Mouse (Mus musculus) gastrocnemius, adult 18-20 months (tissue): Measurements from ENCODE around the gene Bcorl1. TPM values are rescaled to one million over a fixed set of nuclear protein-coding genes. Genes with fewer than 3 reads are reported as not detected.
A peak's percentile ranks its signal among the peaks of the same experiment; 100 is the strongest.
"Not testable (repeated sequence)": the region's sequence is repeated elsewhere in the genome, so short reads cannot be mapped to it uniquely, and the experiment has no call there.

Source experiments
- DNase-seq: peaks from one replicate; pipeline ENCODE4 v3.0.0; 2021; ENCODE audit warnings: low spot score
- total RNA-seq, 2 experiments: library from RNA; stranded (reverse); gene quantifications; 2 replicates each; pipeline ENCODE4 v1.2.3; 2021

Gene Bcorl1
- total RNA-seq, 2 experiments from 2014 or later = 5.8 to 7.5 TPM

DNA sequence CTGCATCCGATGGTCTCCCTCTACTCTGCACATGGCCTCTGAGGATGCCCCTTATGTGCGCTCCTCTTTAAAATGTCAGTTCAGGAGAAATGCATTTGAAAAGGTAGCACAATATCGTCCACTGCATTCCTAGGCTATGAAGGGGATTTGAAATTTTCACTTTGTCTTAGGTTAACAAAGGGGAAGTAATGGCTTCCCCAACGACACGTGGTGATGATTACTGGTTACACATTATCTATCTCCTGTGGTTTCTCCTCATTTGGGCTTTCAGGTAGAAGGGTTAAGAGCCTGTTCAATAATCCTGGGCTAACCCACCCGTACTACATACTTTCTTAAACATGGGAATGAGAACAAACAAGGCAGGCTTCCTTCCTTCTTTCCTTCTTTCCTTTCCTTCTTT lies 48.2 kb downstream of the Bcorl1 start:
- no peak for DNase-seq

DNA sequence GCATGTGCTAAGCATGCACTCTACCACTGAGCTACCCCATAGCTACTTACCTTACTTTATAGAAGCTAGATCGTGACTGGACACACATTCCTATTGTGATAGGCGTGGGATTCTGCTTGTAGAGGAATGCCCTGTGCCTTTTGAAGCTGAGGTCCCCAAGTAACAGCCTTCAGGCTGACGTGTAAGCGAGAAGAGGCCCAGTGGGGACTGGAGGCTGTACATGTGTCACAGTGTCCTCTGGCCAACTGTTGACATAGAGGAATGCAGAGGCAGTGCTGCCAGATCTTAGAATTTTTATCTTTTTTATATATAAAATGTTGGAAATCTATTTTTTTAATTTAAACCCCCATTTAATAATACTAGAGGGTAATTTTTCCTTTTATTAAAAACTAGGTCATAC lies 58.8 kb downstream of the Bcorl1 start:
- no peak for DNase-seq

DNA sequence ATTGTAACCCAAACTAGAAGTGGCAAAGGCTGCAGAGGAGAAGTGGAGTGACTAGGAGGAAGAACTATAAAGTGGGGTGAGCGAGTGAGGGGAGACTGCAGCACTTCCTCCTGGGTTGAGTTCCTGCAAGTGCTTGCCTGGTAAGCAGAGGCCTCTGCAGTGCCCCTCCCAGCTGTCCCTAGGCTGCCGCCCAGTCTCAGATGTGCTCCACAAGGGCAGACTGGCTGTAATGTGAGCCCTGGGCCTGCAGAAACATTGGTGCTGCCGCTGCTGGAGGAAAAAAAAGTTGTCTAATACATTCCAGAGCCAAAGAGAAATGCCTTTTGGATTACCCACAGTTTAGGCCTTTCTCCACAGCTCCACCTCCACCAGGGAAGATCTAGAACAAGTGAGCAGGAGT lies 64.0 kb downstream of the Bcorl1 start:
- DNase-seq = peak; percentile 48

DNA sequence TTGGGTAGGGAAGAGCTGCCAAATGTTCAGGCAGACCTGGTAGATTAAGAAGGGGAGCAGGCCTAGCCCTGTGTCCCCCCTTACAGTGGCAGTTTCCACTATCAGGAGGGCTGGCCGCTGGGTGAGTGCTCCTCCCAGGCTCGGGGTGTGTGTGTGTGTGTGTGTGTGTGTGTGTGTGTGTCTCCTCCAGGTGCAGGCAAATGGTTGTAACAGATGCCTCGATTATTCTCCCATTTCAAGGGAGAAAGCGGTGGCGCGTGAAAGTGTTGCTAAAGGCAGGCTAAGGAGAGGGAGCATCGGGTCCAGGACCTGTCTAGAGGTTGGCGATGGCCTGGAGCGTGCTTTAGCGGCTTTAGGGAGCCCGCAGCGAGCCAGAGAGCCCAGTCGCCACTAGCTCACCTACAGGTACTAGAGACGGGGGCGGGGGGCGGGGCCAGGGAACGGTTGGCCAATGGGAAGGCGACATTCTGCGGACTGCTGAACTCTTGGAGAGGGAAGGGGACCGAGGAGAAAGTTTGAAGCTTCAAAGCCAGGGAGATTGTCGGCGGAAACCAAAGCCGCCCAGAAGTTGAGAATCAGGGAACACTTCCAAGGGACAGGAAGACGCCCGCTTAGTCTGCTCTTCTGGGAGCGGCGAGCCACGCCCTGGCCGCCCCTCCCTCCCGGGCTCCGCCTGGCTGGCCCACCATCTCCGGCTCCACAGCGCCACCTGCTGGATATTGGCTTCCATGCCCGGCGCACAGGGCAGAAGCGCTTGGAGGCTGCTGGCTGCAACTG lies 68.6 kb downstream of the Bcorl1 start:
- peak; percentile 86 for DNase-seq

DNA sequence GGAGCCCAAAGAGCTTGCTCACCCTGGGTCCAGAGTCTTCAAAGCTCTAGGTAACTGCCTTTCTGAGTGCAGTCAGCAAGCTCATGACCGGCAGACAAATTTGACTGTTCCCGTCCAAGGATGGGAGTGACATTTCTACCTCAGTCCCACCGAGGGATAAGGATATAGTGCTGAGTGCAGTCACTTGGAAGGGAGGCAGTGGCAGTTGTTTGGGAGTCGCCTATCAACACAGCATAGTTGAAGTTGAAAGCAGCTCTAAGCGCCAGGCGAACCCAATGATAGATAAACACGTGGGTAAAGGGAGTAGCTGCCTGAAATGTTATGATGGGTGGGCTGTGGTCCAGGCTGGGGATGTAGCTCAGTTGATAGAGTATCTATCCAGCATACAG lies 69.2 kb downstream of the Bcorl1 start:
- no peak for DNase-seq

DNA sequence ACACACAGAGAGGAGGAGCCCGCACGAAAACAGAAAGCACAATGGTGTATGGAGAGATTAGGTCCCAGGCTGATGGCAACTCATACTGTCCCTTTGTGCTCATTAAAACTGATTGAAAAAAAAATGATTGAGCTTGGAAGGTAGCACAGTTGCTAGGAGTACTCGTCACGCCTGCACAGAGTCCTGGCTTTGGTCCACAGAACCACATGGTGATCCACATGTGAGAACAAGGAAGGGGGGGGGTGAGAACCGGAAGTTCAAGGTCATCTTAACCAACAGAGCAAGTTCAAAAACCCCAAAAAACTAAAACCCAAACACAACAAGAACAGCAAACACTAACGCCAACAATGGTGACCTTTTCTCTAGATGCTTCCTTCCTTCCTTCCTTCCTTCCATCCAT lies 71.5 kb downstream of the Bcorl1 start:
- no peak for DNase-seq

DNA sequence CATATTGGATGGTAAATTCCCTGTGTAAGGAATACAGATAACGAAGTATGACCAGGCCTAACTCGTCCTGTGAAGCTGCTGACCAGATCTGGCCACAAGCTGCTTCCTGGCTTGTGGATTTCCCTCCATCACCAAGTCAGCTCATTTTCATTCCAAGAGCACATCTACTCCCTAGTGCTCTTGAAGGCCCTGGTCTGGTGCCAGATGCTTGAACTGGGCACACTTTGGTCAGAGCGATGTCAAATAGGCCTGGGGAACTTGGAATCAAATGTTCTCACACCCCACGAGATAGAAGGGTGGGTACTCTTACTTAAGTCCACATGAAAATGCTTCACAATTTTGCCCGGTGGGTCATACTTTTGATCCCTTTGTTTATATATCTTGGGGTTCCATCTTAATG lies 73.1 kb downstream of the Bcorl1 start:
- DNase-seq = no peak

DNA sequence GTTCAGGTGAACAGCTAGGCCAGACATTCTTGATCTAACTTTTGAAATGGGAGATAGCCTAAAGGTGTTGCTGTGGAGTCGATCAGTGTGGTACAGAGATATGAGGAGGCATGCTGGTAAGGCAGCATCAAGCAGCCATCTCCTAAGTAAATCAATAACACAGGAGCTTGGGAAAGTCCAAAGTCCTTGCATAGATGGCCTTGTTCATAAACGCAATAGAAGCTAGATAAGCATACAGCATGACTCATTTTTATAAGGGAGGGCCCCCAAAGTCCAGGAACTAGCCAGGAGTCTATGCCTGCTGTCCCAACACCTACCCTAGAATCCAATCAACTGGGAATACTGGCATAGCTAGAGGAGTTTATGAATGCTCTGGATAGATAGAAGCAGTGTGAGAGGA lies 77.3 kb downstream of the Bcorl1 start:
- DNase-seq = no peak

DNA sequence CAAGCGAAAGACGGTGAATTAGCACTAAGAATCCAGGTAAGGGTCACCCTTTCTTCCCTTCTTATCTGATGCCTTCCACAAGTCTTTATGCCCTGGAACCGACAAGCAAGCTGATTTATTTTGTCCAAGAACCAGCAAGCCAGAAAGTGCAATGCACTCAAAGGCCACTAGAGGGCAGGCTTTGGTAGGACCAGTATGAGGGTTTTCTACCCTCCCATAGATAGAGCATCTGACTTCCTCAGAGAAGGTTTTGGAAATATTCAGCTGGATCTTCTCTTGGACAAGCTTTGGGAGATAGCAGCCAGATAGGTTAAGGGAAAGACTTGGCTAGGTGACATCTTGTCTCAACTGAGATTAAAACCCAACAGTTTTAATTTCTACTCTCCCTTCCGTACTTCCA lies 81.8 kb downstream of the Bcorl1 start:
- peak; percentile 68 for DNase-seq

DNA sequence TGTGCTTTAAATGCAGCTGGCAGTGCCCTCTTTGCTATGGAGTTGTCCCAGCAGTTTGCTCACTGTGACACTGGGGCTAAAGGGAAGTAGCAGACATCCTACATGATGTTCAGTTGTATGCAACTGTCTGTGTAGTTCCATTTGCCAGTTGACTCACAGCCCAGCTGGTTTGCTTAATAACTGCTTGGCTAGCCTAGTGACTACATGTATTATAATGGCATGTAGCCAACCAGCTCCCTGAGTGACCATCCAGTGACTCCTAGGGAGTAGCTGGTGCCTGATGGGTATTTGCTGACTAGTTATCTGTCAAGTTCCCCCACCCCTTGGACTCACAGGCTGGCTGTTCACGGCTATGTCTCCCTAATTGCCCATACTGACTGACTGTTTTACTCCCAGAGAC lies 82.5 kb downstream of the Bcorl1 start:
- DNase-seq = no peak

DNA sequence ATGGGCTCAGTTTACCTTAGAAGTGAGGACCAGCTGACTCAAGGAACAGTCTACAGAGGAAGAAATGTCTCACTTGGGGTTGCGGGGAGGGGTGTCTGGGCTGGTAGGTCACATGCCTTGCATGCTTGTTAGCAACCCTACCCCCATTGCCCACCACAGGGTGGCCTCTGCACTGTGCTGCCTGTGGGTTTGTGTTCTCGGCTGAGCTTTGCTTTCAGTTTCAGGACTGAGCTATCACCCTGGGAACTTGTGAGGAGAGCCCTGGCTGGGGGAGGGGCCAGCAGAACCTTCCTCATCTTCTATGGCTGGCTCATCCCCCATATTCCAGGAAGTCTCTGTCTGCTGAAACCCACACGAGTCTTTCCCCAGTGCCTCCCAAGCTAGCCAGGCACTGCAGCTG lies 83.4 kb downstream of the Bcorl1 start:
- DNase-seq = no peak

DNA sequence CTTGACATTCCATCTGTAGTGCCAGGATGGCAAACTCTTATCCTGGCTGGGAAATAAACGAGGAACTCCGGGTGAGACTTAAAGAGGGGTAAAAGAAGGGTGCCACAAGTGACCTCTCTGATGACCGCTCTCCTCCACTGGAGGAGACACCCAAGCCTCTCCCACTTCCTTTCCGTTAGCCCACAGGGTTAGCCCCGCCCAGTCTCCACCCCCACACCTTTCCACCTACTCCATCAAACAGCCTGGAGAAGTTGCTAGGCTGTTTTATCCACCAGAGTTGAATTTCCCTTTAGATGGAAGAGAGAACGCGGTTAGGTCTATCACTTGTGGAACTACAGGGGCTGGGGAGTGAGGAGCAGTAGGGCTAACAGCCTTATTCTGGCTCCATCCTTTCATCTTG lies 84.1 kb downstream of the Bcorl1 start:
- DNase-seq = no peak

DNA sequence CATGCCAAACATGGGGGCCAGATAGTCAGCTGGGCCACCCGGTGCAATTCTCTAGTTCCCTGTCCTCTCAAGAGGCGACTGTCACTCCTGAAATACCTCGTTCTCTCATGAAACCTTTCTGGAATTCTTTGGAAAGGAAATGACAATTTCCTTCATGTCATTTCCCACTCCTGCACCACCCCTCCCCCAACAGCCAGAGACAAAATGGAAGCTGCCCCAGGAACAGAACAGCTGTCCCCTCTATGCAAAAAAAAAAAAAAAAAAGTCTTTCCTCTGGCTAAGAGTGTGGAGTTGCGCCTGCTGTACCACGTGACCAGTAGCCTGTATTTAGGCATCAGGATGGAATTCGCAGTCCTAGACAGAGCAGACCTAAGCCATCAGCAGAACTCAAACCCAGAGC lies 87.1 kb downstream of the Bcorl1 start:
- DNase-seq = no peak

DNA sequence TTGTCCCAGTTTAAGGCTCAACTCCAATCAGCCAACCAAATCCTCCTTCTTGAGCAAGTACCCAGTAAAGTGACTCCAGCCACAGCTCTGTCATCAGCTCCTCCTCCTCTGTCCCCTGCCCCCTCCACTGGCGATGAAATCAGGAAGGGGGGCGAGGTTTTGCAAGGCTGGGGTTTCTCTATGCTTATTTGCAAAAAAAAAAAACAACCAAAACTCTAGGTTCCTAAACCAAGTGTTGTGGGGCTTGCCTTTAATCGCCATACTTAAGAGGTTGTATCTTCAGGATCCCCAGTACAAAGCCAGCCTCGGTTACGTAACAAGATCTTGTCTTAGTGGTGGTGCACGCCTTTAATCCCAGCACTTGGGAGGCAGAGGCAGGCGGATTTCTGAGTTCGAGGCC lies 87.5 kb downstream of the Bcorl1 start:
- DNase-seq = no peak

DNA sequence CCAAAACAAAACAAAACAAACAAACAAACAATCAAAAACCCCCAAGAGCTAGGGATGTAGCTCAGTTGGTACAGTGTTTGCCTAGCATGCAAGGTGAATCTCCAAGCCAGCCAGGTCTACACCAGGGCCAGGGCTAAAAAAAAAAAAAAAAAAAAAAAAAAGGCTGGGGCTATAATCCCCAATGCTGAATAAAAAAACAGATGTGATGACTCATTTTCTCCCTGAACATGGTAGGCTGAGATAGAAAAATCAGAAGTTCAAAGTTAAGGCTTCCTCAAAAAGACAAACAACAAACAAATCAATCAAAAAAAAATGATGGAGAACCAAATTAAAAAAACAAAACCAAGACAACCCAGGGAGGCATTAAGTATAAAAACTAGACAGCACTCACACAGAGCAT lies 87.9 kb downstream of the Bcorl1 start:
- no peak for DNase-seq

DNA sequence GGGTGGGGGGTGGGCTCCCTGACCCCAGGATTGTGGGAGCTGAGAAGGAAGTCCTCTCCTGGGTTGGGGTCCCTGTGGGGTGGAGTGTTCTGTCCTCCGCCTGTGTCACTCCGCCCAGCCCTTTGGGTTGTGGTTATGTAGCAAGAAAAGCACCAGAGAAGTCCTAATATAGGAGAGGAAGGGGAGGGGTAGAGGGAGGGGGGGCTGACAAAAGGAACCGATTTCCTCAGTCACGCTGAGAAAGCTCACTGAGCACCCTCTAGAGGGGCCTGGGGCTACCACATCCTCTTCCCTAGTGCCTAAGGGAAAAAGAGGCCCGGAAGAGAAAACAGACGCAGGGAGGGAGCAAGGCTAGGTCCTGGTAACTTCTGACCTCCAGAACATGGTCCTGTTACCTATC lies 88.4 kb downstream of the Bcorl1 start:
- DNase-seq = no peak

DNA sequence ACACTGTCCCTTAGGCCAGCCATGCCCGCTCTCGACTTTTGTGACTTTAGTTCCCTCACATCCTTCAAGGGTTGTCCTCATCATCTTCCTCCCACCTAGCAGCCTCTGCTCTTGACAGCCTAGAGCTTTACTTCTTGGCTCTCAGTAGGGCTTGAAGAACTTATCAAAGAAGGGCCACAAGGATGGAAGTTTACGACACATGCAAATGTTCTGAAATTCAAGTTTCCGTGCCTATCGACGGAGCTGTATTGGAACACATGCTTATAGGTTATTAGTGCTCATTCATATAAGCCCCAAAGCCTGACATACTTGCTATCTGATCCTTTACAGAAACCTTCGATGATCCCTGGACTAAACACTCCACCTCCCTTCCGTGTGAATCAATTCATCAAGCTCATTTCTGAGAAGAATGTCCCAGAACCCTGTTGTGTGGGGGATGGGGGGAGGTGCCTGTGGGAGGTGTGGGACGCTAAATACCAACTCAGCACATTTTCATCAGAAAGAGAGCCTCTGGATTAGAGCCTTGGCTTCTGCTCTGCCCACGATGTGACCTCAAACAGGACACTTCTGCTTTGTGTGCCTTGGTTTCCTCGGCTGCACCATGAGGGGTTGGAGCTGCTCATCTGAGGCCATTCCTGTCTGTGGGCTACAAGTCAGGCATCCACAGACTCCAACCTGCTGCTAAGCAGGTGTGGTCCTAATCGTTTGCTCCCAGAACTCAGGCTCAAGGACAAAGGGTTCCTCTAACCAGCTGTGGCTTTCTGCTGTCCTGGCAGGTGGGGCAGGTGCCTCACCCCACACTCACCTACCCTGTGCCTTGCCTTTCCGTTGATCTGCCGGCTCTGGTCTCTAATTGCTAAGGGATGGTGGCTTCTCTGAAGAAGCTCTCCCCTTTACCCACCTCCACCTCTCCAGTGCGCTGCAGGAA lies 91.7 kb downstream of the Bcorl1 start:
- DNase-seq = no peak

DNA sequence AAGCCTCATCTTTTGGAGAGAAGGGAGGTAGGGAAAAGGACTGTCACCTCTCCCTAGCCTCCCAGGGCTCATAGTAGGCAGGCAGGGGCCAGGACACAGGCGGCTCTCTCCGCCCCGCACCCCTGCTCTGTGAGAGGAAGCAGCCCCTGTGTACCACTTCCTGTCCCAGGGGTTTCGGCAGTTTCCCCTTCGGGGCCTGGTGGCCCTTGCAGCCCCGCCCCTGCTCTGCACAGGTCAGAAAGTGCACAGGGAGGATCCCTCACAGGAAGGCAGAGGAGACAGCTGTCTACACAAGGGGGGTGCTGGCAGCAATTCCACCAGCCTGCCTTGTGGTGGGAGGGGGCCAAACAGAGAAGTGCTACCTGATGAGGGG lies 92.4 kb downstream of the Bcorl1 start:
- no peak for DNase-seq

DNA sequence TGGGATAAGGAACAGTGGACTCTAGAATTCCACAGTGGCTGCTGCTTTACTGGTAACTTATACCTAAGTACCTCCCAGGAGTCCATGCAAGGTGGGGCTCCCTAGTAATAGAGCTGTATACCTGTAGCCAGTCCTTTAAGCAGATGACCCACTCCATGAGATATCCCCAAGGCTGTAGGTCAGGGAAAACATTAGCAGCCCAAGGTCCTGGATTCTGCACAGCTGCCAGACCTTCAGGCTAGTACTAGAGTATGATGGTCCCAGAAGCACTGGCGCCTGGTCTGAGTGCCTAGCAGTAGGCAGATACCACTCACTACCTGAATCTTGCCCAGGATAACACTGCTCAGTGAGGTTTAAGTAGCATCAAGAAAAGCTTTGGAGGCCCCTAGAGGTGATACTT lies 93.1 kb downstream of the Bcorl1 start:
- no peak for DNase-seq

DNA sequence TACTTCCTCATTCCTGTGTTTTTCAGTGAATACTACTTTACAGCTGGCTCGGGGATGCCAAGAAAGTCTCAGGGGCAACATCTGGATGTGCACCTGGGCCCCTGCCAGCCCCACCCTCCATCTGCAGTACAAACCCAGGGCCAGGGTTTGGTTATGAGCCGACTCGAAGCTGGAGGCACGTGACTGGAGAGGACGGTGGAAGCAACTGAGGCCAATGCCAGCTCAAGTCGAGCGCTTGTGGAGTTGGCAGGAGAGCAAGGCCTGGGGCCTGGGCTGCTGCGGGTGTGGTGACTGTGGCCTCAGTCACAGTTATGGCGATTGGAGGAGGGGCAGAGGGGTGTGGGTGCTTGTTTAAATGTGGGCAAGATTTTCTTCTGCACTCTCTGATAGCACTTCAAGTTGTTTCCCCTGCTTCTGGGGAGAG lies 94.3 kb downstream of the Bcorl1 start:
- DNase-seq = peak; percentile 22

DNA sequence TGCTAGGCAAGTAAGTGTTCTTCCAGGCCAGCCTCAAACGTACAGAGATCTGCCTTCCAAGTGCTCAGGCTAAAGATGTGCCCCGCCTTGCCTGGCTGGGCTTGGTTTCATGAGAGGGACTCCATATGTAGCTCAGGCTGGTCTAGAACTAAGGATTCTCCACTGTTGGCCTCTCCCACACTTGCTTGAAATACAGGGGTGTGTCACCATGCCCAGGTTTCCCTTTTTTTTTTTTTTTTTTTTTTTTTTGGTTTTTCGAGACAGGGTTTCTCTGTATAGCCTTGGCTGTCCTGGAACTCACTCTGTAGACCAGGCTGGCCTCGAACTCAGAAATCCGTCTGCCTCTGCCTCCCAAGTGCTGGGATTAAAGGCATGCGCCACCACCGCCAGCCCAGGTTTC lies 94.9 kb downstream of the Bcorl1 start:
- not testable (repeated sequence) for DNase-seq

DNA sequence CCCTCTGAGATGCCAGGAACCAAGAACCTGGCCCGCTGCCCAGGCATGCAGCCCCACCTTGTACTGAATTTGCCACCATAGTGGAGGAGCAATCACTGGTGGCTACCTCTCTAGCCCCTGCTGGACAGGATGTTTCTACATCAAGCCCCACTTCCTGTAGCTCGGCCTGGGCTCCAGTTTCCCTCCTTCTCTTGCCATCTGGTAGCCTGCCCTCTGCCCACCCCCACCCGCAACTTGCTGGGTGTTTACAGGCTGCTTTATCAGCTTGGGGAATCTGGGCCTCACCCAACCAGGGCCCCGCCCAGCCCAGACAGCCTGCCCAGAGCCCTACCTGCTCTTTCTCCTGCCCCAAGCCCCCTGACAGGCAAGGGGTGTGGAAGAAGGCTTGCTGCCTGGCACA lies 97.9 kb downstream of the Bcorl1 start:
- no peak for DNase-seq

DNA sequence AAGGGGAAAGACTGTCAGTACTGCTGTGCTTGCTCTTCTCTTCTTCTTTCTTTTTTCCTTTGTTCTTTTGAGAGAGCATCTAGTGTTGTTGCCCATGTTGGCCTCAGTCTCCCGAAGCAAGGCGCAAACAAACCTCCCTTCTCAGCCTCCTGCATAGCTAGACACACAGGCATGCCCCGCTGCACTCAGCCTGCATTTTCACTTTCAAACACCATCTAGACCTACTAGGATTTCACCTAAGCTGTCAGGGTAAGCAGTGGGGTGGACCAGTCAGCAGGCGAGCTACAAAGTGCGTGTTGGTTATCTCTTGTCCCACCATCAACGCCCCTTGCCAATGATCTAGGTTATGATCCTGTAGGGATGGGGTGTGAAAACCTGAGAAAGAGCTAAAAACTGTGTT lies 100.4 kb downstream of the Bcorl1 start:
- DNase-seq = no peak
